Mouse (Mus musculus): Measurements from ENCODE around the gene Nav2. TPM values are rescaled to one million over a fixed set of nuclear protein-coding genes. Genes with fewer than 3 reads are reported as not detected.

Gene Nav2
- polyA plus RNA-seq, 1 experiment from 2014 or later: 23.0 TPM

DNA sequence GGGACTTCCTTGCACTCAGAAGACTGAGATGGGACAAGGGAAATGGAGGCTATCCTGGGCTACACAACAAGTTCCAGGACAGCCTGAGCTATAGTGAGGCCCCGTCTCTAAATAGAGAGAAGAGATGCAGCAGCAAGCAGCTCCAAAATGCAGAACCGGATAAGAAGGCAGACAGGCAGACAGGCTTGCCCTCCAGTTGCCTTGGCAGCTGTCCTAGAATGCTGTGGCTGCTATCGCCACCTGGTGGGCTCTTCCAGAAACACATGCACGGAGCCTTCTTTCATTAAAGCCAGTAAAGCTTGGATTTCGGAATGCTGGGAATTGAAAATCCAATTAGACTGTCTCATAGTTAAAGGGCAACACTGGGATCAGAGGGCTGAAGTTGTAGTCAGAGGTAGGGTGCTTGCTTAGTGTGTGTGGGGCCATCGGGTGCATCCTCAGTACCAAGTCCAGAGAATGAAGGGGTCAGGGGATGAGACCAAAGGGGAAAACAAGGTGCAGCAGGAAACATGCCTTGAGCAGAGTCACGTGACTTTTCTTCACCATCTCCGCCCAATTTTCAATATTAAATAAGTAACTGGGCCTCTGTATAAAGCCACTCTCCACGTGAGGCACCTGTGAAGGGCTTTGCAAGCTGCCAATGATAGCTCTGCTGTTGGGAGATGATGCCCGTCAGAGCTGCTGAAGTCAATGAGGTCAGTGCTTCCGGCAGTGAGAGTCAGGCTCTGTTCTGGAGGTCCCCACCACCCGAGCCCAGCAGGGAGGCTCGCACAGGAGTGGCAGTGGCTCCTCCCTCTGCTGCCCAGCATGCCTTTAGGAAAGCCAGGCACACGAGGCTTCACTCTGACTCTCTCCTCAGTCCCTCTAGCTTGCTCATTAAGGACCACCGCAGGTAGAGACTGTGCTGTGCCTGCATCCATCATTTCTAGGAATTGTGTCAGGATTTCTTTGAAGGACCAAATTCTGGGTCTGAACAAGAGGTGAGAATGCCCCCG is 364.2 kb downstream of the Nav2 start:
- 17% methylated on average over 16 of the region's 16 CpGs for WGBS
- Histone ChIP-seq H3K4me3 (no peak overlapping the region), H3K9me3 (no peaks in the 10 kb centered on the region), H3K27ac (replicated peaks) (no peak overlapping the region), H3K27me3 (0 out of 2 replicates have a peak, but pooled peaks cover 6% of the 10 kb centered on the region), H3K9ac (replicated peaks) (no peak overlapping the region), H3K4me2 (replicated peaks) (no peak overlapping the region), H3K4me1 (peaks cover 7% of the 10 kb centered on the region; the same call in 1 of the 2 replicates), H3K36me3 (no peaks in the 10 kb centered on the region)
- ATAC-seq (ENCODE audit: low FRiP score, low read depth): peak; percentile 64; the same call in 1 of the 2 replicates

DNA sequence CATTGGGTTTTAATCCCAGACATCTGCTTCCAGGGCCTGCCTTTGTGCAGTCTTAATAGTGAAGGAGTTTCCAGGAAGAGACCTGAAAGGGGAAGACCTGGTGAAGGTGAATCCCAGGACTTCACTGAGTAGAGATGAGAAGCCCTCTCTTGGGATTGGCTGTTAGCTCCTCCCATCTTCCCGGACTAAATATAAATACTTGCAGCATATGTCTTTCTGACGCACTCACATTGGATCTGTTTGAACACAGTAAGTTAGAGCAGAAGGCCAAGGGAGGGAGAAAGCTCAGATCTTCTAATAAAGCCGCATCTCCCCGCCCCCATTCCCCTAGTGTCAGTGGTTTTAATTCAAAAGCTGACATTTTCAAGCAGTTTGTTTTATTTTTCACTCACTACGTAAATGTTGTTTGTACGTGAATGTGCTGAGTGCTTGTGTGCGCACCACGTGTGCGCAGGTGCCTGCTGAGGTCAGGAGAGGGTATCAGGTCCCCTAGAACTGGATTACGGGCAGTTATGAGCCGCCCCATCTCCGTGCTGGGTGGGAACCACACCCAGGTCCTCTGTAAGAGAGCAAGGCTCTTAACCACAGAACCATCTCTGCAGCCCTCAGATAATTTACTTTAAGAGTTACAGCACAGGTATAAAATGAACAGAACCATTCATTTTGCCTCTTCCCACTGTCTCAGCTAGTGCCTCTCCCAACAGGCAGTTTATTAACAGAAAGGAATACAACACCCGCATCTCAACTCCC is 365.6 kb downstream of the Nav2 start:
- Histone ChIP-seq H3K4me2 (replicated peaks) (no peak overlapping the region), H3K4me3 (no peak overlapping the region), H3K4me1 (peaks cover 11% of the 10 kb centered on the region; the same call in 1 of the 2 replicates), H3K27me3 (0 out of 2 replicates have a peak, but pooled peaks cover 6% of the 10 kb centered on the region), H3K27ac (replicated peaks) (no peak overlapping the region), H3K9me3 (no peaks in the 10 kb centered on the region), H3K36me3 (no peaks in the 10 kb centered on the region), H3K9ac (replicated peaks) (no peak overlapping the region)
- no peak for ATAC-seq (ENCODE audit: low FRiP score, low read depth)
- 92% methylated on average over 13 of the region's 13 CpGs for WGBS

DNA sequence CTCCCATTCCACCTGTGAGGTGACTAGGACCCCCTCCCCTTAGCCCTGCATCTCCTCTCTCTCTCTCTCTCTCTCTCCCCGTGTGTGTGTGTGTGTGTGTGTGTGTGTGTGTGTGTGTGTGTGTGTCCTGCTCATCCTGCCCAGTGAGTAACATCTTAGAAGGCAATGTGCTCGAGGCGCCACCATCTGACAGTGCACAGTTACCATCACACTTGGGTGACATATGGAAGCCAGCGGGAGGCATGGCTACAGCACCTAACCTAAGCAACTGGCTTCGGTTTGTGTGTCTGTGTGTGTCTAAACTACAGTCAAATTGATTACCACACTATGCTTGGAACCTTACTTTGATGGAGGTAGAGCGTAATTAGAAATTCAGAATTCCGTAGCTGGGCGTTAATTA is 366.2 kb downstream of the Nav2 start:
- H3K4me2 ChIP-seq (replicated peaks): no peak overlapping the region
- no peaks in the 10 kb centered on the region for H3K9me3 ChIP-seq
- no peak overlapping the region for H3K9ac ChIP-seq (replicated peaks)
- H3K27me3 ChIP-seq: 0 out of 2 replicates have a peak, but pooled peaks cover 6% of the 10 kb centered on the region
- 82% methylated on average over 8 of the region's 8 CpGs for WGBS
- no peak overlapping the region for H3K27ac ChIP-seq (replicated peaks)
- no peak overlapping the region for H3K4me3 ChIP-seq
- H3K4me1 ChIP-seq: peaks cover 11% of the 10 kb centered on the region; the same call in 1 of the 2 replicates
- no peaks in the 10 kb centered on the region for H3K36me3 ChIP-seq
- no peak for ATAC-seq (ENCODE audit: low FRiP score, low read depth)

DNA sequence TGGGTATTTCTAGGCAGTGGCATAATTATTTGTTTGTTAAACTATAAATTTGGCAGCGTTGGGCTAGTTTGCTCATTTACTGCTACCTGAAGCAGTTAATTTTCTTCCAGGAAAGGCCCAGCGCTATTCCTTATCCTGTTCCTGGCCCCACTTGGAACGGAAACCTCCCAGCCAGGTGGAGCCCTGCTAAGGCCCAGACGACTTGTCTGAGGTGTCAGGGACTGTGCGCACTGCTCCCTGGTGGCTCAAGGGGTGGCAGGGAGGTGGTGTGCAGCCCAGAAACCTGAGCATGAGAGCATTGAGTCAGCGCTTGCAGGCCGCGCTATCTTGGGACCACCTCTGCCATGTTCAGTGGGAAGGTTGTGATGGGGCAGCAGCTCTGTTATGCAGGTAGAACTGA is 367.6 kb downstream of the Nav2 start:
- H3K27me3 ChIP-seq: 0 out of 2 replicates have a peak, but pooled peaks cover 6% of the 10 kb centered on the region
- no peak overlapping the region for H3K9ac ChIP-seq (replicated peaks)
- H3K4me1 ChIP-seq: peaks cover 11% of the 10 kb centered on the region; the same call in 1 of the 2 replicates
- H3K9me3 ChIP-seq: no peaks in the 10 kb centered on the region
- WGBS: 87% methylated on average over 8 of the region's 8 CpGs
- H3K4me3 ChIP-seq: no peak overlapping the region
- H3K4me2 ChIP-seq (replicated peaks): no peak overlapping the region
- no peak overlapping the region for H3K27ac ChIP-seq (replicated peaks)
- ATAC-seq (ENCODE audit: low FRiP score, low read depth): no peak
- no peaks in the 10 kb centered on the region for H3K36me3 ChIP-seq

DNA sequence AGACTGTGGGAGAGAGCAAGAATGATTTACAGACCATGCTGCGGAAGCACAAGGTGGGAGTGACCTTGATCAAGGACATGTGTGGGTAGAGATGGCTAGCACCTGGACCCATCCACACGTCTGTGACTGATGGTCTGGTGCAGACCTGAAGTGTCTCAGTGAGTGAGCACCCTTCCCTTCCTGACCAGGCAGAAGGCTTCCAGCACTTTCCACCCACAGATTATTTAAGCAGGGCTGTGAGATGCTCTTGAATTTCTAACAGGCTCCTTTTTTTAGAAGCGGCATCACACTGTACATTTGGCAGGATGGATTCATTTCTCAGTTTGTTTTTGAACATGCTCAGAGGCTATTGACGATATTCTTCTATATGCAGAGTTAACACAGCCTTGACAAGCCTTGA is 369.2 kb downstream of the Nav2 start:
- H3K4me3 ChIP-seq: no peak overlapping the region
- H3K27ac ChIP-seq (replicated peaks): no peak overlapping the region
- no peak for ATAC-seq (ENCODE audit: low FRiP score, low read depth)
- H3K9ac ChIP-seq (replicated peaks): no peak overlapping the region
- H3K4me2 ChIP-seq (replicated peaks): no peak overlapping the region
- WGBS: 89% methylated on average over 4 of the region's 4 CpGs
- H3K27me3 ChIP-seq: 0 out of 2 replicates have a peak, but pooled peaks cover 6% of the 10 kb centered on the region
- peaks cover 9% of the 10 kb centered on the region; the same call in 1 of the 2 replicates for H3K4me1 ChIP-seq
- no peaks in the 10 kb centered on the region for H3K9me3 ChIP-seq
- no peaks in the 10 kb centered on the region for H3K36me3 ChIP-seq

DNA sequence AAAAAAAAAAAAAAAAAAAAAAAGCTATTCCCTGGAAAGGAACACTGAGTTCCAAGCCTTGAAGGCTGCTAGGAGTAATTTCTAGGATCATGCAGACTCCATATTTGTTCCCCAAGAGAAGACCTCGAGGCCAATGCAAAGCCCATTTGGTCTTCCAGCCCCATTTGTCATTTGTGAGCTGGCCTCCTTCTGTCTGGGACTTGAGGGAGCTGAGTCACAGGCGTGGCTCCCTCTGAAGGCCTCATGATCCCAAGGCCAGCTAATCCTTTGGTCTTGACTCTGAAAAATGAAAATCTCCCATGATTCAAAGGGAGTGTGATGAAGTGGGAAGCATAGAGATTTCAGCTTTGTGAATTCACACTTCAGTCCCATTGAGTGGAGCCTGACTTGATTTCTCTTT is 370.0 kb downstream of the Nav2 start:
- Histone ChIP-seq H3K27ac (replicated peaks) (no peak overlapping the region), H3K27me3 (0 out of 2 replicates have a peak, but pooled peaks cover 1% of the 10 kb centered on the region), H3K4me2 (replicated peaks) (no peak overlapping the region), H3K36me3 (no peaks in the 10 kb centered on the region), H3K9ac (replicated peaks) (no peak overlapping the region), H3K4me1 (peaks cover 3% of the 10 kb centered on the region; the same call in 1 of the 2 replicates), H3K4me3 (no peak overlapping the region), H3K9me3 (no peaks in the 10 kb centered on the region)
- WGBS: 50% methylated on average over 2 of the region's 2 CpGs
- no peak for ATAC-seq (ENCODE audit: low FRiP score, low read depth)

DNA sequence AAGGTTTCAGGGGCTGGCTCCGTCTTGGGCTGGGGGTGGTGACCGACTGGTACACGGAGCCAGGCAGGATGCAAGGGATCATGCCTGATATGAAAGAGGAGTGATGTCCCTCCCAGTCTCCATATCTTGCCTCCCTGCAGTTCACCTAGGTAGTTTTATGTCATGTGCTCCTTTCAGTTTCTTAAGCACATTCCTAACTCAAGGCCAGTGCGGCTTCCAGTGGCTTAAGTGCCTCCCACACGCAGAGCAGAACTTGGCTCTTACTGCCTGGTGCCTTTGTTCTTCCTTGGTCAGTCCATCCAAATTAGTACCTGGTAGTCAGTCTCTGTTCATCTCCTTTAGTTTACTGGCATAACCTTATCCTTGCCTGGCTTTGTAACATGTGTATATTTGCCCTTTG is 371.9 kb downstream of the Nav2 start:
- peaks cover 3% of the 10 kb centered on the region; the same call in 1 of the 2 replicates for H3K4me1 ChIP-seq
- no peaks in the 10 kb centered on the region for H3K27me3 ChIP-seq
- no peak overlapping the region for H3K27ac ChIP-seq (replicated peaks)
- H3K36me3 ChIP-seq: no peaks in the 10 kb centered on the region
- H3K4me3 ChIP-seq: no peak overlapping the region
- 80% methylated on average over 5 of the region's 5 CpGs for WGBS
- no peak overlapping the region for H3K4me2 ChIP-seq (replicated peaks)
- ATAC-seq (ENCODE audit: low FRiP score, low read depth): no peak
- no peak overlapping the region for H3K9ac ChIP-seq (replicated peaks)
- no peaks in the 10 kb centered on the region for H3K9me3 ChIP-seq

DNA sequence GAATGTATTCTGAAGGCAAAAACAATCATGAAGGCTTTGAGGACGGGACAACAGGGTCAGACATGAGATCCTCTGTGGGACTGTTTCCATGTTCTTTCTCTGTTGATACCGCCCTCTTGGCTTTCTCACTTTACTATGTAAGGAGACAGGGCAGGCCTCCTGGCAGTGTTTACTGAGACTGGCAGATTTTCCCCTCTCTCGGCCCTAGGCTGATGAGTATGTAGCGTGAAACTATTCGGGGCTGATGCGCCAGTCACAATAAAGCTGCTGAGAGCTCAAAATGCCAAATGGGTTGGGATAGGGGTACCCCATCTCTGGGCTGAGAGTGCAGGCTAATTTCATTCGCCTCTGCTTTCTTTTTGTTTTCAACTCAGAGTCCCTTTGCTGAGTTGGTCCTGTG is 373.9 kb downstream of the Nav2 start:
- ATAC-seq (ENCODE audit: low FRiP score, low read depth): no peak
- Histone ChIP-seq H3K9me3 (no peaks in the 10 kb centered on the region), H3K27ac (replicated peaks) (no peak overlapping the region), H3K36me3 (no peaks in the 10 kb centered on the region), H3K4me1 (peaks cover 3% of the 10 kb centered on the region; the same call in 1 of the 2 replicates), H3K4me2 (replicated peaks) (no peak overlapping the region), H3K4me3 (no peak overlapping the region), H3K9ac (replicated peaks) (no peak overlapping the region), H3K27me3 (no peaks in the 10 kb centered on the region)
- 83% methylated on average over 7 of the region's 7 CpGs for WGBS

DNA sequence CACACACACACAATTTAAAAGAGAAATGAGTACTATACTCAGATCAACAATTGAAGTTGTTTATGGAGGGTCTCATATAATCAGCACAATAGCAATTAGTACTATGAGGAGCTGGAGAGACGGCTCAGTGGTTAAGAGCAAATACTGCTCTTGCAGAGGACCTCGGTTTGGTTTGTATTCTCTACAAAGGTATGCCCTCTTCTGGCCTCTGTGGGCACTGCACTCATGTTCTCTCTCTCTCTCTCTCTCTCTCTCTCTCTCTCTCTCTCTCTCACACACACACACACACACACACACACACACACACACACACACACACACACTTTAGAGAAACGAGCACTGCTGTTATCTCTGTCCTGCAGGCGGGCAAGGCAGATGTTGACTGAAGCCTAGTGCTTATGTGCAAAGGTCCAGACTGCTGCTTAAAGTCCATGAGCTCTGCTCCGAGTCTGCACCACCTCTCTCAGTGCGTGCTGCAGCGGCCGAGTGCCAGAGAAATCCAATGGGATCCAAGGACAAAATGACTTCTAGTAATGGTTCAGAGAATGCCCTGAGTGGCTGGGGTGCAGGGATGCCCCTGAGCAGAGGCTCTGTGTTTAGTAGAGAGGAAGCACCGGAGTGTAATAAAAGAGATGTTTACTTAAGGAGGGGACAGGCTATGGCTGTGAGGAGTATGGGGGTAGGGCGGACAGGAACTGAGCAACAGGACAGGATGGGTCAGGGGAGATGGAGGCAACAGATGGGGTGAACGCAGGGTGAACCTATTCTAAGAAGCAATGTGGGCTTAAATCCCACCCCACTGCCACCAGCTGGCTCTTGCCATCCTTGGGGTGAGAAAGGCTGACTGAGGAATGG is 375.2 kb downstream of the Nav2 start:
- Histone ChIP-seq H3K4me2 (replicated peaks) (no peak overlapping the region), H3K9me3 (no peaks in the 10 kb centered on the region), H3K36me3 (no peaks in the 10 kb centered on the region), H3K4me3 (no peak overlapping the region), H3K4me1 (no peaks in the 10 kb centered on the region), H3K9ac (replicated peaks) (no peak overlapping the region), H3K27me3 (no peaks in the 10 kb centered on the region), H3K27ac (replicated peaks) (no peak overlapping the region)
- peak; percentile 60; the same call in 1 of the 2 replicates for ATAC-seq (ENCODE audit: low FRiP score, low read depth)
- WGBS: 73% methylated on average over 11 of the region's 11 CpGs

DNA sequence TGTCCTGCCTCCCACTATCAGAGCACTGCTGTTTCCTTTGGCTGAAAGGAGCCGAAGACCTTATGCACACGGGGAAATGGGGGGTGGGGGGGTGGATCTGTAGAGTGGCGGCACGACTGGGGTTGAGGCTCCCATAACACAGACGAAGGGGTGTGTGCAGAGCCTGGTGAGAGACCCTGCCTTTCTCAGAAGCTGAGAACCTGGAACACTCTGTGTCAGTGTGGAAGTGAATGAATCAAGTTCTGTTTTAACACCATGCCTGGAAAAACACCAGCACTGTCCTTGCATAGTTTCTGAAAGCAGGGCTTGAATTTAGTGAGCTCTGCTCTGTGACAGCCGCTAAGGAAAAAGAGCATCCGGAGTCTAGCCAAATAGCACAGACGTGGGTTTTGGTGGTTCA is 379.7 kb downstream of the Nav2 start:
- no peak overlapping the region for H3K27ac ChIP-seq (replicated peaks)
- H3K36me3 ChIP-seq: no peaks in the 10 kb centered on the region
- ATAC-seq (ENCODE audit: low FRiP score, low read depth): no peak
- H3K27me3 ChIP-seq: no peaks in the 10 kb centered on the region
- 73% methylated on average over 8 of the region's 8 CpGs for WGBS
- no peak overlapping the region for H3K4me2 ChIP-seq (replicated peaks)
- H3K4me3 ChIP-seq: no peak overlapping the region
- no peaks in the 10 kb centered on the region for H3K9me3 ChIP-seq
- no peak overlapping the region for H3K9ac ChIP-seq (replicated peaks)
- no peaks in the 10 kb centered on the region for H3K4me1 ChIP-seq

DNA sequence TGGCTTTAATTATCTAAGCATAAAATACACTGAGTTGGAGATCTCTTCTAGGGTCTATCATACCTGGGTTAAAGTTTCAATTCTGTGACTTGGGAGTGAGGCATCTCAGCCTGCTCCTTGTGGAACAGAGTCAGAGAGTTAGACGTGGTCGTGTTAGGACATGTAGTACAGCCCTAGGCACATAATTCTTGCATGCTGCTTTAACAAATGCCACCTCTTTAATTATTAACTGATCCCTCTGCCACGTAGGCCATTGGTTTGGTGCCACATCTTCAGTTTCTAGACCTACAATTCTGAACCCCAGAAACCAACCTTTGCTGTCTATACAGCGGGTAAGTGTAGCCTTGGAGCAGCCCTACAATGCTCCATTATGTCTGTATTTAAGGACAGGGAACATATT is 381.8 kb downstream of the Nav2 start:
- no peaks in the 10 kb centered on the region for H3K4me1 ChIP-seq
- H3K9ac ChIP-seq (replicated peaks): no peak overlapping the region

More for the DNA sequence above, 381.8 kb downstream of the Nav2 start:
- Histone ChIP-seq H3K27ac (replicated peaks) (no peak overlapping the region), H3K4me3 (no peak overlapping the region), H3K27me3 (no peaks in the 10 kb centered on the region), H3K36me3 (no peaks in the 10 kb centered on the region), H3K9me3 (no peaks in the 10 kb centered on the region), H3K4me2 (replicated peaks) (no peak overlapping the region)
- ATAC-seq (ENCODE audit: low FRiP score, low read depth): no peak
- 85% methylated on average over 4 of the region's 4 CpGs for WGBS

All from midbrain, embryonic 12.5 days (tissue).